Mouse (Mus musculus) lung, embryonic 16.5 days (tissue): Measurements from ENCODE around the gene Sestd1. TPM values are rescaled to one million over a fixed set of nuclear protein-coding genes. Genes with fewer than 3 reads are reported as not detected.

Experiments
- ATAC-seq: fragments of 200-750 bp; cut with Nextera tagmentation; 2 replicates; pipeline ENCODE4 v1.8.0; 2017; ENCODE audit warnings: low read depth, mild to moderate bottlenecking, moderate library complexity
- H3K27ac ChIP-seq: fragments of 300-500 bp; sonication (generic); 2 replicates; pipeline ENCODE4 v1.5.1; 2014; ENCODE audit warnings: mild to moderate bottlenecking, control low read depth, low read length
- H3K27me3 ChIP-seq: fragments of 300-500 bp; sonication (generic); 2 replicates; pipeline ENCODE4 v1.6.1; 2014; ENCODE audit warnings: low read depth, low read length, mixed read lengths; ENCODE audit not compliant: control insufficient read depth, insufficient read depth
- H3K36me3 ChIP-seq: fragments of 300-500 bp; sonication (generic); 2 replicates; pipeline ENCODE4 v1.6.1; 2014; ENCODE audit warnings: low read length; ENCODE audit not compliant: control insufficient read depth, insufficient read depth
- H3K4me1 ChIP-seq: fragments of 300-500 bp; sonication (generic); replicated peaks from 2 replicates; pipeline ENCODE4 v1.6.1; 2014; ENCODE audit warnings: low read length, mixed read lengths; ENCODE audit not compliant: control insufficient read depth, insufficient read depth
- H3K4me2 ChIP-seq: fragments of 300-500 bp; sonication (generic); 2 replicates; pipeline ENCODE4 v1.6.1; 2014; ENCODE audit warnings: low read depth, low read length, control low read depth
- H3K4me3 ChIP-seq: fragments of 300-500 bp; sonication (generic); 2 replicates; pipeline ENCODE4 v1.5.1; 2014; ENCODE audit warnings: mild to moderate bottlenecking, low read length, control low read depth
- H3K9ac ChIP-seq: fragments of 300-500 bp; sonication (generic); 2 replicates; pipeline ENCODE4 v1.6.1; 2014; ENCODE audit warnings: low read length, control low read depth
- H3K9me3 ChIP-seq: fragments of 300-500 bp; sonication (generic); 2 replicates; pipeline ENCODE4 v1.6.1; 2016; ENCODE audit warnings: low read length; ENCODE audit not compliant: control insufficient read depth
- WGBS: fragments of 180-500 bp; shearing (Covaris S2); extraction: QIAGEN DNeasy Blood & Tissue Kit; methylation state at CpG from one replicate; pipeline ENCODE4 v1.1.7; 2014; 5-methylcytosine and 5-hydroxymethylcytosine counted together
- polyA plus RNA-seq: library from polyadenylated mRNA; unstranded; fragments of >200 nt; fragmentation: Nextera tagmentation; extraction: Ambion mirVana; gene quantifications from 2 replicates; pipeline ENCODE4 v1.2.1, GENCODE M21; 2015

Gene Sestd1
- polyA plus RNA-seq, 1 experiment from 2014 or later = 14.8 TPM

GRCm38 (mm10) chr2:77154080-77154479, 126.3 kb downstream of the Sestd1 start:
- Histone ChIP-seq H3K27ac (no peak overlapping the region), H3K27me3 (no peaks in the 10 kb centered on the region), H3K4me1 (no peaks in the 10 kb centered on the region), H3K36me3 (no peaks in the 10 kb centered on the region), H3K9ac (no peak overlapping the region), H3K4me3 (no peak overlapping the region), H3K4me2 (no peak overlapping the region), H3K9me3 (no peaks in the 10 kb centered on the region)
- no peak for ATAC-seq
- WGBS = 37% methylated on average over 4 of the region's 4 CpGs

GRCm38 (mm10) chr2:77151255-77151654, 129.1 kb downstream of the Sestd1 start:
- no peaks in the 10 kb centered on the region for H3K9me3 ChIP-seq
- no peaks in the 10 kb centered on the region for H3K27me3 ChIP-seq
- H3K9ac ChIP-seq = no peak overlapping the region
- no peak overlapping the region for H3K4me2 ChIP-seq
- H3K27ac ChIP-seq = no peak overlapping the region
- no peak overlapping the region for H3K4me3 ChIP-seq
- H3K4me1 ChIP-seq = no peaks in the 10 kb centered on the region
- WGBS = 92% methylated on average over 8 of the region's 8 CpGs
- no peaks in the 10 kb centered on the region for H3K36me3 ChIP-seq
- ATAC-seq = no peak

- no peak overlapping the region for H3K4me2 ChIP-seq
- H3K36me3 ChIP-seq = no peaks in the 10 kb centered on the region
- H3K4me1 ChIP-seq = no peaks in the 10 kb centered on the region
- no peak overlapping the region for H3K4me3 ChIP-seq
- H3K9me3 ChIP-seq = no peaks in the 10 kb centered on the region
- ATAC-seq = no peak
- no peak overlapping the region for H3K9ac ChIP-seq
- H3K27ac ChIP-seq = no peak overlapping the region
- H3K27me3 ChIP-seq = no peaks in the 10 kb centered on the region
- whole genome bisulfite sequencing = 37% methylated on average over 2 of the region's 2 CpGs
Observed at GRCm38 (mm10) chr2:77149576-77149975, 130.8 kb downstream of the Sestd1 start.

- Histone ChIP-seq H3K27me3 (no peaks in the 10 kb centered on the region), H3K4me1 (no peaks in the 10 kb centered on the region; the same call in 1 of the 2 replicates), H3K4me3 (no peak overlapping the region), H3K9me3 (no peaks in the 10 kb centered on the region), H3K36me3 (no peaks in the 10 kb centered on the region), H3K4me2 (no peak overlapping the region), H3K27ac (no peak overlapping the region), H3K9ac (no peak overlapping the region)
- 56% methylated on average over 4 of the region's 4 CpGs for WGBS
- ATAC-seq = no peak
Observed at GRCm38 (mm10) chr2:77148215-77148614, 132.2 kb downstream of the Sestd1 start.

GRCm38 (mm10) chr2:77146968-77147367, 133.4 kb downstream of the Sestd1 start:
- Histone ChIP-seq H3K9ac (no peak overlapping the region), H3K27me3 (no peaks in the 10 kb centered on the region), H3K4me1 (no peaks in the 10 kb centered on the region; the same call in 1 of the 2 replicates), H3K4me3 (no peak overlapping the region), H3K9me3 (no peaks in the 10 kb centered on the region), H3K36me3 (no peaks in the 10 kb centered on the region), H3K4me2 (no peak overlapping the region), H3K27ac (no peak overlapping the region)
- ATAC-seq = no peak
- WGBS = 73% methylated on average over 2 of the region's 2 CpGs

GRCm38 (mm10) chr2:77146291-77146690, 134.1 kb downstream of the Sestd1 start:
- Histone ChIP-seq H3K9ac (no peak overlapping the region), H3K36me3 (no peaks in the 10 kb centered on the region), H3K4me3 (no peak overlapping the region), H3K4me1 (no peaks in the 10 kb centered on the region; the same call in 1 of the 2 replicates), H3K27me3 (no peaks in the 10 kb centered on the region), H3K4me2 (no peak overlapping the region), H3K27ac (no peak overlapping the region), H3K9me3 (no peaks in the 10 kb centered on the region)
- ATAC-seq = no peak
- WGBS = 29% methylated on average over 3 of the region's 3 CpGs

- H3K9me3 ChIP-seq = no peaks in the 10 kb centered on the region
- no peaks in the 10 kb centered on the region for H3K27me3 ChIP-seq
- H3K4me1 ChIP-seq = no peaks in the 10 kb centered on the region; the same call in 1 of the 2 replicates
Observed at GRCm38 (mm10) chr2:77143536-77143935, 136.9 kb downstream of the Sestd1 start.

GRCm38 (mm10) chr2:77138879-77139278, 141.5 kb downstream of the Sestd1 start:
- Histone ChIP-seq H3K4me2 (no peak overlapping the region), H3K36me3 (no peaks in the 10 kb centered on the region), H3K9me3 (no peaks in the 10 kb centered on the region), H3K27me3 (no peaks in the 10 kb centered on the region), H3K9ac (no peak overlapping the region), H3K4me1 (no peaks in the 10 kb centered on the region; the same call in 1 of the 2 replicates), H3K27ac (no peak overlapping the region), H3K4me3 (no peak overlapping the region)
- no peak for ATAC-seq
- WGBS = 41% methylated on average over 6 of the region's 6 CpGs

More at GRCm38 (mm10) chr2:77143536-77143935, 136.9 kb downstream of the Sestd1 start:
- no peak overlapping the region for H3K27ac ChIP-seq
- peak; percentile 52; the same call in 1 of the 2 replicates for ATAC-seq
- WGBS = 39% methylated on average over 6 of the region's 6 CpGs
- H3K36me3 ChIP-seq = no peaks in the 10 kb centered on the region
- no peak overlapping the region for H3K4me3 ChIP-seq
- H3K4me2 ChIP-seq = peak overlapping the region; percentile 29; the same call in 1 of the 2 replicates
- H3K9ac ChIP-seq = no peak overlapping the region

GRCm38 (mm10) chr2:77134906-77135305, 145.5 kb downstream of the Sestd1 start:
- 35% methylated on average over 1 of the region's 1 CpGs for WGBS
- Histone ChIP-seq H3K4me1 (no peaks in the 10 kb centered on the region), H3K27ac (no peak overlapping the region), H3K4me3 (no peak overlapping the region), H3K9ac (no peak overlapping the region), H3K9me3 (no peaks in the 10 kb centered on the region), H3K4me2 (no peak overlapping the region), H3K36me3 (no peaks in the 10 kb centered on the region), H3K27me3 (no peaks in the 10 kb centered on the region)
- no peak for ATAC-seq

- Histone ChIP-seq H3K36me3 (no peaks in the 10 kb centered on the region), H3K27ac (no peak overlapping the region)
- ATAC-seq = no peak
Observed at GRCm38 (mm10) chr2:77133407-77133806, 147.0 kb downstream of the Sestd1 start.

More at GRCm38 (mm10) chr2:77133407-77133806, 147.0 kb downstream of the Sestd1 start:
- H3K9ac ChIP-seq = no peak overlapping the region
- H3K9me3 ChIP-seq = no peaks in the 10 kb centered on the region
- no peaks in the 10 kb centered on the region for H3K4me1 ChIP-seq
- no peaks in the 10 kb centered on the region for H3K27me3 ChIP-seq
- H3K4me2 ChIP-seq = no peak overlapping the region
- 57% methylated on average over 1 of the region's 1 CpGs for WGBS
- H3K4me3 ChIP-seq = no peak overlapping the region
